Mouse (Mus musculus) midbrain, embryonic 14.5 days (tissue): ENCODE measurements around the gene Cdc42se2. TPM values are rescaled to one million over a fixed set of nuclear protein-coding genes. Genes with fewer than 3 reads are reported as not detected.

Experiments used
- ATAC-seq: fragments of 200-750 bp; cut with Nextera tagmentation; 2 replicates; pipeline ENCODE4 v1.8.0; 2017; ENCODE audit warnings: moderate number of reproducible peaks, moderate library complexity; ENCODE audit not compliant: low FRiP score, low TSS enrichment
- DNase-seq: peaks from one replicate; pipeline ENCODE4 v3.0.0-alpha.2; 2015
- H3K27ac ChIP-seq: fragments of 300-500 bp; sonication (generic); replicated peaks from 2 replicates; pipeline ENCODE4 v1.5.1; 2014; ENCODE audit warnings: mild to moderate bottlenecking, low read depth, low read length, moderate library complexity
- H3K27me3 ChIP-seq: fragments of 300-500 bp; sonication (generic); 2 replicates; pipeline ENCODE4 v1.6.1; 2014; ENCODE audit warnings: low read length, control low read depth, mixed read lengths; ENCODE audit not compliant: control insufficient read depth, insufficient read depth
- H3K36me3 ChIP-seq: fragments of 300-500 bp; sonication (generic); 2 replicates; pipeline ENCODE4 v1.6.1; 2014; ENCODE audit warnings: low read length, control low read depth; ENCODE audit not compliant: control insufficient read depth, insufficient read depth
- H3K4me1 ChIP-seq: fragments of 300-500 bp; sonication (generic); 2 replicates; pipeline ENCODE4 v1.6.1; 2014; ENCODE audit warnings: mild to moderate bottlenecking, antibody characterized with exemption, low read length, control low read depth; ENCODE audit not compliant: control insufficient read depth, insufficient read depth
- H3K4me2 ChIP-seq: fragments of 300-500 bp; sonication (generic); 2 replicates; pipeline ENCODE4 v1.6.1; 2014; ENCODE audit warnings: mild to moderate bottlenecking, low read length, moderate library complexity
- H3K4me3 ChIP-seq: fragments of 300-500 bp; sonication (generic); replicated peaks from 2 replicates; pipeline ENCODE4 v1.5.1; 2014; ENCODE audit warnings: low read depth, low read length
- H3K9ac ChIP-seq: fragments of 300-500 bp; sonication (generic); replicated peaks from 2 replicates; pipeline ENCODE4 v1.6.1; 2014; ENCODE audit warnings: mild to moderate bottlenecking, low read length, moderate library complexity
- H3K9me3 ChIP-seq: fragments of 300-500 bp; sonication (generic); 2 replicates; pipeline ENCODE4 v1.6.1; 2016; ENCODE audit warnings: low read length, control low read depth, mixed read lengths; ENCODE audit not compliant: control insufficient read depth
- WGBS: fragments of 180-500 bp; shearing (Covaris S2); extraction: QIAGEN DNeasy Blood & Tissue Kit; methylation state at CpG from one replicate; pipeline ENCODE4 v1.1.7; 2014; 5-methylcytosine and 5-hydroxymethylcytosine counted together
- polyA plus RNA-seq: library from polyadenylated mRNA; unstranded; fragments of >200 nt; fragmentation: Nextera tagmentation; extraction: Ambion mirVana; gene quantifications from 2 replicates; pipeline ENCODE4 v1.2.1, GENCODE M21; 2014

Cdc42se2 gene
- polyA plus RNA-seq, 1 experiment from 2014 or later: 201 TPM

DNA sequence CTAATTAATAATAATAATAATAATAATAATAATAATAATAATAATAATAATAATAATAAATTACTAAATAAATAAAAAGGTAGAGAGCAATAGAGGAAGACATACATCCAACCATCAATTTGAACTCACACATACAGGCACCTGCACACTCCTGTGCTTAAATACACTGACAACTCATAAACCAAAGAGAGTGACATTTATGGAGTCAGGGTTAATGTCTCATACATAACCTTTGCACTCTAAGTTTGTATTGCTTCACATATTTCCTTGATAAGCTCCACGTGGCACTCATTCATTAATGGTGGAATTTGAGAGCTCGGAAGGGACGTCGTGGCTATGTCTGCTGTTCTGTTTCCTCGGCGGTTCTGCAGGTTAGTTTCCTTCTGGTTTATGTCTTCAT is 15.1 kb upstream of the Cdc42se2 start:
- H3K9ac ChIP-seq: no peak overlapping the region
- no peak for DNase-seq

GRCm38 (mm10) chr11:54801791-54802558 is 14.5 kb upstream of the Cdc42se2 start:
- no peak for ATAC-seq
- H3K9ac ChIP-seq: no peak overlapping the region
- no peak overlapping the region for H3K4me2 ChIP-seq
- no peak overlapping the region for H3K27ac ChIP-seq
- WGBS: 87% methylated on average over 6 of the region's 6 CpGs
- H3K9me3 ChIP-seq: no peaks in the 10 kb centered on the region
- no peaks in the 10 kb centered on the region for H3K36me3 ChIP-seq
- no peak overlapping the region for H3K4me3 ChIP-seq
- no peak for DNase-seq
- no peaks in the 10 kb centered on the region for H3K4me1 ChIP-seq
- H3K27me3 ChIP-seq: no peaks in the 10 kb centered on the region

More for the DNA sequence above, 15.1 kb upstream of the Cdc42se2 start:
- H3K27ac ChIP-seq: no peak overlapping the region
- no peak overlapping the region for H3K4me2 ChIP-seq
- no peak for ATAC-seq
- WGBS: 85% methylated on average over 6 of the region's 6 CpGs
- no peak overlapping the region for H3K4me3 ChIP-seq
- no peaks in the 10 kb centered on the region for H3K4me1 ChIP-seq
- H3K9me3 ChIP-seq: no peaks in the 10 kb centered on the region
- H3K27me3 ChIP-seq: no peaks in the 10 kb centered on the region
- no peaks in the 10 kb centered on the region for H3K36me3 ChIP-seq

DNA sequence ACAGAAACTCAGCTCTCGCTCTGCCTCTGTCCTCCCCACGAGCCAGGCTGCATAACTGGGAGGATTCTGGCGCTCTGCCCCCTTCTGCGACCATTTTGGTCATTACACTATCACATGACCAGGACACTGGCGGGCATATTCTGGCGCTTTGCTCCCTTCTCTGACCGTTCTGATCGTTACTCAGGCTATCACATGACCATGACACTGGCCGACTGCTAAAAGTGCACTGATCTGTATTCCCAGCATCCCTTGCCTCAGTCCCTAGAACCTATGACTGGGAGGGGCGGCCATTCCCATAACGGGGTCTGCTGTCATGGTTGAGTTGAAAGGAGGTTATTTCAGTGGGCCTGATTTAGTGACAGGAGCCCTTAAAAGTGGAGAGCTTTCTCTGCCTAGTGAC is 9.1 kb upstream of the Cdc42se2 start:
- Histone ChIP-seq H3K27ac (no peak overlapping the region), H3K4me3 (no peak overlapping the region), H3K9ac (no peak overlapping the region), H3K36me3 (no peaks in the 10 kb centered on the region), H3K27me3 (no peaks in the 10 kb centered on the region), H3K4me1 (no peaks in the 10 kb centered on the region), H3K4me2 (no peak overlapping the region), H3K9me3 (no peaks in the 10 kb centered on the region)
- 85% methylated on average over 11 of the region's 11 CpGs for WGBS
- ATAC-seq: no peak
- DNase-seq: no peak

DNA sequence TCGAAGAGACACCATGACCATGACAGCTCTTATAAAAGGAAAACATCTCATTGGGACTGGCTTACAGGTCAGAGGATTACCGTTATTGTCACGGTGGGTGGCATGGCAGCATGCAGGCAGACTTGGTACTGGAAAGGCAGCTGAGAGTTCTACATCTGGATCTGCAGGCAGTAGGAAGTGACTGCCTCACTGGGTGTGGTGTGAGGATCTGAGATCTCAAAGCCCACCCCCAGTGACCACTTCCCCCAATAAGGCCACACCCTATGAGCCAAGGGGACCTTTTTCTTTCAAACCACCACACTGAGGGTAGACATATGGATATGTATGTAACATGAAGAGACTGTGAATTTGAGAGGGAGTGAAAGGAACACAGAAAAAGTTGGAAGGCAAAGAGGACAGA is 7.2 kb upstream of the Cdc42se2 start:
- Histone ChIP-seq H3K27me3 (no peaks in the 10 kb centered on the region), H3K9me3 (no peaks in the 10 kb centered on the region), H3K27ac (no peak overlapping the region), H3K4me2 (no peak overlapping the region), H3K4me1 (no peaks in the 10 kb centered on the region), H3K4me3 (no peak overlapping the region), H3K9ac (no peak overlapping the region), H3K36me3 (no peaks in the 10 kb centered on the region)
- DNase-seq: no peak
- ATAC-seq: no peak
- 88% methylated on average over 3 of the region's 3 CpGs for WGBS

DNA sequence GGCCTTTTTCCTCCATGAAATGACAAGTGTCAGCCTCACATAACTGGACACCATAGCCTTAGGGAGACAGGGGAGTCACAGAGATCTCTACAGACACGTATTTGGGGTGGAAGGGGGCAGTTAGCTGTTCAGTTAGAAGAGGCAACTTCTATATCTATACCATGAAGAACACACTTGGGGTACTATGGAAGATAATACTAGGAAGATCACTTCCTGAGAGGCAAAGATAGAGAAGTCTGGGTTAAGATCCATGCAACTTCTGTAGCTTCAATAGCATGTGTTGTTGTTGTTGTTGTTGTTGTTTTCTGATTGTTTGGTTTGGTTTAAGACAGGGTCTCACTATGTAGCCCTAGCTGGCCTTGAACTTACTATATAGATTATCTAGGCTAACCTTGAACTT is 5.7 kb upstream of the Cdc42se2 start:
- ATAC-seq (no peak), DNase-seq (no peak)
- Histone ChIP-seq H3K36me3 (no peaks in the 10 kb centered on the region), H3K9me3 (no peaks in the 10 kb centered on the region), H3K27ac (no peak overlapping the region), H3K4me1 (no peaks in the 10 kb centered on the region), H3K9ac (no peak overlapping the region), H3K4me2 (no peak overlapping the region), H3K4me3 (no peak overlapping the region), H3K27me3 (no peaks in the 10 kb centered on the region)
- WGBS: 78% methylated on average over 1 of the region's 1 CpGs

- 96% methylated on average over 4 of the region's 4 CpGs for WGBS
- H3K9ac ChIP-seq: no peak overlapping the region
These were observed 4.0 kb upstream of the Cdc42se2 start for GRCm38 (mm10) chr11:54791458-54791857.

GRCm38 (mm10) chr11:54786858-54787487 is 502 bp downstream of the Cdc42se2 start:
- DNase-seq: peak; percentile 74
- Histone ChIP-seq H3K4me3 (peak overlapping the region; percentile 98), H3K4me1 (peaks cover 21% of the 10 kb centered on the region), H3K9me3 (no peaks in the 10 kb centered on the region), H3K9ac (peak overlapping the region; percentile 91), H3K27me3 (no peaks in the 10 kb centered on the region), H3K27ac (peak overlapping the region; percentile 98), H3K36me3 (no peaks in the 10 kb centered on the region), H3K4me2 (peak overlapping the region; percentile 75)
- under 1% methylated on average over 54 of the region's 54 CpGs for WGBS
- ATAC-seq: peak; percentile 3; the same call in 1 of the 2 replicates

More at GRCm38 (mm10) chr11:54791458-54791857, 4.0 kb upstream of the Cdc42se2 start:
- DNase-seq (no peak), ATAC-seq (no peak)
- no peak overlapping the region for H3K4me3 ChIP-seq
- no peak overlapping the region for H3K4me2 ChIP-seq
- H3K4me1 ChIP-seq: no peaks in the 10 kb centered on the region; the same call in 1 of the 2 replicates
- H3K27ac ChIP-seq: no peak overlapping the region
- no peaks in the 10 kb centered on the region for H3K9me3 ChIP-seq
- H3K27me3 ChIP-seq: no peaks in the 10 kb centered on the region
- H3K36me3 ChIP-seq: no peaks in the 10 kb centered on the region

GRCm38 (mm10) chr11:54785566-54785965 is 1.9 kb downstream of the Cdc42se2 start:
- no peak for DNase-seq

DNA sequence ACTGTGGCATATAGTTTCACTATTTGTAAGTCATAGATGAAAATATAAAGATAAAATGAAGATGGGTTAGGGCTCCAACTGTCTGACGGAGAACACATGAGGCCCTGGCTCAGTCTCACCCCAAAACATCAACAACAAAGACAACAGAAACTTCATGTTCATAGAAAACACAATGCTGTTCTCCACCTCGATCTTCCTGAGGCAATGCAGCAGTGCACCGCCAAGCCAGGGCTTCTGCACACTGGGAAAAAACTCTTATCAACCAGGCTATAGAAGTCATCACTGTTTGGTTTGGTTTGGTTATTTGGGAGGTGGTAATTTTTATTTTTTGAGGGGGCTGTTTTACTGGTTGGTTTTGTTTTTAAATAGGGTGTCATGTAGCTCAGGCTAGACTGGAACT is 3.0 kb downstream of the Cdc42se2 start:
- peak overlapping the region; percentile 75; the same call in 1 of the 2 replicates for H3K4me2 ChIP-seq
- H3K27me3 ChIP-seq: no peaks in the 10 kb centered on the region
- no peak overlapping the region for H3K27ac ChIP-seq
- DNase-seq: no peak
- WGBS: 93% methylated on average over 3 of the region's 3 CpGs
- no peak overlapping the region for H3K4me3 ChIP-seq
- no peaks in the 10 kb centered on the region for H3K36me3 ChIP-seq
- H3K4me1 ChIP-seq: peaks cover 21% of the 10 kb centered on the region
- ATAC-seq: no peak
- no peak overlapping the region for H3K9ac ChIP-seq
- no peaks in the 10 kb centered on the region for H3K9me3 ChIP-seq

More at GRCm38 (mm10) chr11:54785566-54785965, 1.9 kb downstream of the Cdc42se2 start:
- H3K27ac ChIP-seq: no peak overlapping the region
- H3K4me3 ChIP-seq: no peak overlapping the region; the same call in 1 of the 2 replicates
- no peaks in the 10 kb centered on the region for H3K9me3 ChIP-seq
- no peaks in the 10 kb centered on the region for H3K27me3 ChIP-seq
- H3K36me3 ChIP-seq: no peaks in the 10 kb centered on the region
- 93% methylated on average over 3 of the region's 3 CpGs for WGBS
- H3K9ac ChIP-seq: no peak overlapping the region
- H3K4me1 ChIP-seq: peaks cover 21% of the 10 kb centered on the region
- ATAC-seq: no peak
- H3K4me2 ChIP-seq: peak overlapping the region; percentile 75
